33 mouse cellular contexts compared by ENCODE assay signal in the genomic region with DNA sequence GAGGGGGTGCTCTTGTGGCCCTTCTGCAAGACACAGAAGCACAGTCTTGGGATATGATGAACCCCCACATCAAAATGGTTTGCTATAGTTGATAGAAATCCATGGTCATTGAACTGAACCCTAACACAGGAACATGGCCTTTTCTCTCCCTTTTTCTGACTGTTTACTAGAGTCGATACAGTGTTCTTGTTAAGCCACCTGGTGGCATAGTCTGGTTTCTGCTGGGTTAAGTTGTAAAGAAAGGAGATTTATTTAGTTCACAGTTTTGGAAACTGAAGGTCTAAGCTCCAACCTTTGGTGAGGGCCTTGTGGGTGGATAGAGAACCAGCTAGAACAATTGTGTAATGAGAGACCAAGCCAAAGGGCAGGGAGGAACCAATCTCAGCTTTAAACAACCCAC. TPM values are rescaled to one million over a fixed set of nuclear protein-coding genes. Genes with fewer than 3 reads are reported as not detected.
A peak's percentile ranks its signal among the peaks of the same experiment; 100 is the strongest.
DNase-seq lines count a peak whose midpoint lies in the region; ATAC-seq and TF ChIP-seq lines count a peak whose summit lies in the region.
"Had no signal": no experiment of that assay in that cellular context is flagged by ENCODE, and none has a peak within 500 bp of the region (broad histone marks: within the 10 kb centered on the region; RNA-seq: fewer than 3 reads in every experiment).

No protein-coding gene starts in this region.

- H3K27ac ChIP-seq in heart, adult 2 months = no peak overlapping the region
- no peak overlapping the region for H3K27ac ChIP-seq in heart, embryonic 12.5 days (ENCODE audit: poor library complexity, severe bottlenecking)
- no peak overlapping the region for H3K27ac ChIP-seq in liver, adult 2 months (replicated peaks; ENCODE audit: insufficient read depth, low read depth, low read length)
- H3K27ac ChIP-seq in liver, embryonic 12.5 days = no peak overlapping the region
- H3K27ac ChIP-seq in hindbrain, embryonic 11.5 days (ENCODE audit: low read depth, low read length) = no peak overlapping the region
- H3K27ac ChIP-seq: embryonic facial prominence, embryonic 15.5 days; forebrain, embryonic 15.5 days; hindbrain, embryonic 13.5 days; limb, embryonic 10.5 days had no signal

- TF ChIP-seq EP300 in heart, adult 2 months (IDR thresholded peaks at IDR 0.05; ENCODE audit: insufficient read depth, low read depth, low read length) = no peak

- no peak overlapping the region for H3K4me2 ChIP-seq in heart, embryonic 12.5 days
- no peak overlapping the region for H3K4me2 ChIP-seq in liver, embryonic 12.5 days
- no peak overlapping the region for H3K4me2 ChIP-seq in hindbrain, embryonic 11.5 days (replicated peaks; ENCODE audit: low read depth, low read length)
- H3K4me2 ChIP-seq: embryonic facial prominence, embryonic 15.5 days; forebrain, embryonic 15.5 days; heart, embryonic 11.5 days; hindbrain, embryonic 13.5 days; liver, embryonic 11.5 days had no signal

- no peak overlapping the region for H3K4me3 ChIP-seq in heart, adult 2 months
- no peak overlapping the region for H3K4me3 ChIP-seq in heart, embryonic 12.5 days
- H3K4me3 ChIP-seq in liver, adult 2 months (ENCODE audit: insufficient read depth, low read depth, low read length) = no peak overlapping the region
- H3K4me3 ChIP-seq in liver, embryonic 12.5 days = no peak overlapping the region
- H3K4me3 ChIP-seq in hindbrain, embryonic 11.5 days (ENCODE audit: low read depth, low read length) = no peak overlapping the region
- H3K4me3 ChIP-seq: embryonic facial prominence, embryonic 15.5 days; forebrain, embryonic 15.5 days; hindbrain, embryonic 13.5 days; limb, embryonic 10.5 days; megakaryocyte, embryonic 14.5 days had no signal

- no peaks in the 10 kb centered on the region for H3K79me2 ChIP-seq in heart, adult 2 months (replicated peaks; ENCODE audit: control insufficient read depth, insufficient read depth, low read length)
- no peaks in the 10 kb centered on the region for H3K79me2 ChIP-seq in liver, adult 2 months (ENCODE audit: control insufficient read depth, insufficient read depth, low read length)

- no peaks in the 10 kb centered on the region for H3K36me3 ChIP-seq in heart, adult 2 months (ENCODE audit: control insufficient read depth, insufficient read depth, low read length)
- no peaks in the 10 kb centered on the region for H3K36me3 ChIP-seq in heart, embryonic 12.5 days
- no peaks in the 10 kb centered on the region for H3K36me3 ChIP-seq in liver, adult 2 months (ENCODE audit: control insufficient read depth, insufficient read depth, low read length)
- no peaks in the 10 kb centered on the region for H3K36me3 ChIP-seq in liver, embryonic 12.5 days
- H3K36me3 ChIP-seq in hindbrain, embryonic 11.5 days (ENCODE audit: control insufficient read depth, insufficient read depth, low read length) = no peaks in the 10 kb centered on the region
- H3K36me3 ChIP-seq: embryonic facial prominence, embryonic 15.5 days; forebrain, embryonic 15.5 days; hindbrain, embryonic 13.5 days; limb, embryonic 10.5 days had no signal

- intact Hi-C loops in heart, adult 2 months (cut with DNase I) = no loop called here
- intact Hi-C loops in left cerebral cortex, postnatal 14 days (cut with DNase I) = no loop called here

- no peak for ATAC-seq in heart, embryonic 12.5 days (ENCODE audit: insufficient number of reproducible peaks, low FRiP score)
- no peak for ATAC-seq in liver, embryonic 12.5 days
- ATAC-seq in hindbrain, embryonic 11.5 days (ENCODE audit: low FRiP score) = no peak
- ATAC-seq: forebrain, embryonic 15.5 days; midbrain, embryonic 16.5 days had no signal

- no peak overlapping the region for H3K9ac ChIP-seq in heart, adult 2 months (ENCODE audit: low read depth, low read length)
- no peak overlapping the region for H3K9ac ChIP-seq in heart, embryonic 12.5 days
- H3K9ac ChIP-seq in liver, adult 2 months (ENCODE audit: low read depth, low read length) = no peak overlapping the region
- no peak overlapping the region for H3K9ac ChIP-seq in liver, embryonic 12.5 days
- H3K9ac ChIP-seq in hindbrain, embryonic 11.5 days (ENCODE audit: low read depth, low read length) = no peak overlapping the region
- H3K9ac ChIP-seq: embryonic facial prominence, embryonic 15.5 days; forebrain, embryonic 15.5 days; hindbrain, embryonic 13.5 days had no signal

- DNase-seq in heart, adult 2 months = no peak
- DNase-seq in liver, adult 2 months (ENCODE audit: extremely low read depth, low read depth, low spot score) = peak; percentile 19
- DNase-seq in 416B (ENCODE audit: low read depth) (peak; percentile 11), adipocyte (ENCODE audit: low spot score) (peak; percentile 65)
- DNase-seq in left cerebral cortex, postnatal 14 days (ENCODE audit: low spot score in 2 of 2) = no peak
- DNase-seq in hindbrain, embryonic 11.5 days (ENCODE audit: low spot score) = no peak
- DNase-seq: adrenal gland, postnatal 25 days; B cell, adult 2 months; cerebellum, adult 9-10 months; heart, postnatal 14 days; lung, adult 2 months; lung, postnatal 36 days; thymus, postnatal 14 days had no signal

- TF ChIP-seq POLR2A in heart, adult 2 months (IDR thresholded peaks at IDR 0.05; ENCODE audit: insufficient read depth, low read depth, low read length) = no peak
- TF ChIP-seq POLR2A in liver, adult 2 months (IDR thresholded peaks at IDR 0.05; ENCODE audit: extremely low read depth, insufficient read depth, low read length) = no peak

- peak; percentile 36 for TF ChIP-seq CTCF in heart, adult 2 months (IDR thresholded peaks at IDR 0.05)
- no peak for TF ChIP-seq CTCF in liver, adult 2 months (IDR thresholded peaks at IDR 0.05; ENCODE audit: low read depth, low read length)

- no peaks in the 10 kb centered on the region for H3K9me3 ChIP-seq in heart, embryonic 12.5 days (replicated peaks)
- no peaks in the 10 kb centered on the region for H3K9me3 ChIP-seq in liver, embryonic 12.5 days (replicated peaks)
- H3K9me3 ChIP-seq in hindbrain, embryonic 11.5 days (ENCODE audit: control insufficient read depth, low read length) = no peaks in the 10 kb centered on the region
- H3K9me3 ChIP-seq: embryonic facial prominence, embryonic 15.5 days; forebrain, embryonic 15.5 days; hindbrain, embryonic 13.5 days; limb, embryonic 10.5 days had no signal

- WGBS in heart, adult 2 months = 95% methylated on average over 1 of the region's 1 CpGs
- WGBS in heart, embryonic 12.5 days = 50% methylated on average over 1 of the region's 1 CpGs
- WGBS in liver, adult 2 months = 73% methylated on average over 1 of the region's 1 CpGs
- 65% methylated on average over 1 of the region's 1 CpGs for WGBS in liver, embryonic 12.5 days (ENCODE audit: insufficient replicate concordance)
- 89% methylated on average over 1 of the region's 1 CpGs for WGBS in hindbrain, embryonic 11.5 days

- peaks cover 6% of the 10 kb centered on the region for H3K27me3 ChIP-seq in heart, adult 2 months (ENCODE audit: control insufficient read depth, insufficient read depth, low read length)
- H3K27me3 ChIP-seq in heart, embryonic 12.5 days (replicated peaks) = peaks cover 37% of the 10 kb centered on the region
- peaks cover 5% of the 10 kb centered on the region; the same call in 1 of the 2 replicates for H3K27me3 ChIP-seq in liver, adult 2 months (ENCODE audit: control insufficient read depth, insufficient read depth, low read length)
- peaks cover 29% of the 10 kb centered on the region for H3K27me3 ChIP-seq in liver, embryonic 12.5 days (replicated peaks)
- peaks cover 7% of the 10 kb centered on the region; the same call in 1 of the 2 replicates for H3K27me3 ChIP-seq in hindbrain, embryonic 11.5 days (ENCODE audit: control insufficient read depth, insufficient read depth, low read length)

- no peaks in the 10 kb centered on the region for H3K4me1 ChIP-seq in heart, adult 2 months (ENCODE audit: control insufficient read depth, insufficient read depth, low read length)
- peaks cover 12% of the 10 kb centered on the region for H3K4me1 ChIP-seq in heart, embryonic 12.5 days (replicated peaks)
- no peaks in the 10 kb centered on the region for H3K4me1 ChIP-seq in liver, adult 2 months (ENCODE audit: control insufficient read depth, insufficient read depth, low read length)
- H3K4me1 ChIP-seq in liver, embryonic 12.5 days = 0 out of 2 replicates have a peak, but pooled peaks cover 3% of the 10 kb centered on the region
- 0 out of 2 replicates have a peak, but pooled peaks cover 6% of the 10 kb centered on the region for H3K4me1 ChIP-seq in hindbrain, embryonic 11.5 days (replicated peaks; ENCODE audit: control insufficient read depth, insufficient read depth, low read length)

RNA-seq across cellular contexts. Expression of a gene that starts 3.5 kb away (rescaled TPM):
- total RNA-seq in heart, adult 2 months (2021) = not detected
- polyA plus RNA-seq in heart, adult 2 months (2012; rRNA removed) = not detected in 2 replicates
- polyA plus RNA-seq in heart, embryonic 12.5 days (2016; fragmentation: Nextera tagmentation; extraction: Ambion mirVana) = not detected in 2 replicates
- total RNA-seq in liver, adult 2 months (2014; rRNA removed) = not detected in 2 replicates
- polyA plus RNA-seq in liver, adult 2 months (2012; rRNA removed) = not detected in 2 replicates
- not detected in 2 replicates for polyA plus RNA-seq in liver, embryonic 12.5 days (2016; fragmentation: Nextera tagmentation; extraction: Ambion mirVana)
- total RNA-seq in left cerebral cortex, postnatal 14 days (2021) = not detected
- polyA plus RNA-seq in hindbrain, embryonic 11.5 days (2014; fragmentation: Nextera tagmentation; extraction: Ambion mirVana) = not detected in 2 replicates
- total RNA-seq: adrenal gland, postnatal 25 days; common myeloid progenitor, adult 5-6 weeks; heart, postnatal 14 days; layer of hippocampus, postnatal 10 days; left cerebral cortex, adult 8-10 months had no signal
- polyA plus RNA-seq: heart, embryonic 11.5 days; liver, embryonic 11.5 days; midbrain, embryonic 16.5 days; spleen, adult 2 months had no signal

RNA-seq across cellular contexts. Expression of a gene that starts 29.1 kb away (rescaled TPM):
- total RNA-seq in heart, adult 2 months (2021) = not detected
- not detected in 2 replicates for polyA plus RNA-seq in heart, adult 2 months (2012; rRNA removed)
- polyA plus RNA-seq in heart, embryonic 12.5 days (2016; fragmentation: Nextera tagmentation; extraction: Ambion mirVana) = not detected in 2 replicates
- total RNA-seq in liver, adult 2 months (2014; rRNA removed) = not detected in 2 replicates
- polyA plus RNA-seq in liver, adult 2 months (2012; rRNA removed) = not detected in 2 replicates
- not detected in 2 replicates for polyA plus RNA-seq in liver, embryonic 12.5 days (2016; fragmentation: Nextera tagmentation; extraction: Ambion mirVana)
- not detected for total RNA-seq in left cerebral cortex, postnatal 14 days (2021)
- polyA plus RNA-seq in hindbrain, embryonic 11.5 days (2014; fragmentation: Nextera tagmentation; extraction: Ambion mirVana) = not detected in 2 replicates
- total RNA-seq: adrenal gland, postnatal 25 days; common myeloid progenitor, adult 5-6 weeks; gastrocnemius, postnatal 4 days; heart, postnatal 14 days; layer of hippocampus, postnatal 10 days; left cerebral cortex, adult 8-10 months had no signal
- polyA plus RNA-seq: brain, embryonic 14.5 days; embryonic facial prominence, embryonic 15.5 days; forebrain, embryonic 15.5 days; heart, embryonic 11.5 days; hindbrain, embryonic 13.5 days; intestine, embryonic 14.5 days; kidney, embryonic 14.5 days; large intestine, adult 2 months; limb, embryonic 10.5 days; liver, embryonic 11.5 days; lung, adult 2 months; midbrain, embryonic 16.5 days; neural tube, embryonic 14.5 days; spleen, adult 2 months had no signal

RNA-seq across cellular contexts. Expression of a gene that starts 55.5 kb away (rescaled TPM):
- total RNA-seq in heart, adult 2 months (2021) = 10 to 100 TPM; 29.4 to 35.3 TPM
- polyA plus RNA-seq in heart, adult 2 months (2012; rRNA removed) = 11.1 and 23.7 TPM in 2 replicates
- 13.4 and 14.1 TPM in 2 replicates for polyA plus RNA-seq in heart, embryonic 12.5 days (2016; fragmentation: Nextera tagmentation; extraction: Ambion mirVana)
- total RNA-seq in liver, adult 2 months (2014; rRNA removed) = 14.7 and 17.6 TPM in 2 replicates
- 10.9 and 11.3 TPM in 2 replicates for polyA plus RNA-seq in liver, adult 2 months (2012; rRNA removed)
- polyA plus RNA-seq in liver, embryonic 12.5 days (2016; fragmentation: Nextera tagmentation; extraction: Ambion mirVana) = 3.6 and 4.1 TPM in 2 replicates
- total RNA-seq in left cerebral cortex, postnatal 14 days (2021) = 10 to 100 TPM; 49.2 to 54.3 TPM
- 13.9 and 16.6 TPM in 2 replicates for polyA plus RNA-seq in hindbrain, embryonic 11.5 days (2014; fragmentation: Nextera tagmentation; extraction: Ambion mirVana)

Comparison
In these comparisons a context has a peak if more than half of its experiments do, and no peak if none do; other contexts are left out.
1. DNase-seq: peak in liver, adult 2 months (single experiment), 416B (single experiment) and adipocyte (single experiment); none in heart, adult 2 months (0 of 2), left cerebral cortex, postnatal 14 days (0 of 2) and hindbrain, embryonic 11.5 days (single experiment).